Mouse (Mus musculus) CH12.LX (cell line): ENCODE measurements around the gene Rmnd1. TPM values are rescaled to one million over a fixed set of nuclear protein-coding genes. Genes with fewer than 3 reads are reported as not detected.

ENCODE experiments used
- DNase-seq: peaks from one replicate; pipeline ENCODE4 v3.0.0-alpha.2; 2013; ENCODE audit errors: extremely low read depth
- H3K27ac ChIP-seq: 2 replicates; pipeline ENCODE4 v1.5.1; 2012; ENCODE audit warnings: low read depth, mild to moderate bottlenecking, control low read depth, moderate library complexity; ENCODE audit not compliant: insufficient read depth
- H3K27me3 ChIP-seq: replicated peaks from 2 replicates; pipeline ENCODE3; 2012; ENCODE audit warnings: inconsistent platforms
- H3K36me3 ChIP-seq, 2 experiments: replicated peaks in 1 of 2; 2 replicates each; pipeline versions ENCODE3 to v1.6.1; 2012; ENCODE audit warnings: inconsistent platforms in 1 of 2, low read length in 1 of 2, mild to moderate bottlenecking in 1 of 2, mixed read lengths in 1 of 2, moderate library complexity in 1 of 2; ENCODE audit not compliant: control insufficient read depth in 1 of 2, insufficient read depth in 1 of 2
- H3K4me1 ChIP-seq, 2 experiments: 2 replicates each; pipeline ENCODE4 v1.6.1; 2012; ENCODE audit warnings: inconsistent platforms in 1 of 2, moderate library complexity in 1 of 2; ENCODE audit not compliant: insufficient read depth in 2 of 2, control insufficient read depth in 1 of 2
- H3K4me2 ChIP-seq: 2 replicates; pipeline ENCODE4 v1.6.1; 2012; ENCODE audit warnings: low read depth, mild to moderate bottlenecking, control low read depth; ENCODE audit not compliant: poor library complexity, insufficient read depth, severe bottlenecking
- H3K4me3 ChIP-seq, 3 experiments: fragments of 150-350 bp in 1 of 3; sonication (generic) in 1 of 3; replicated peaks in 1 of 3; 2 replicates each; pipeline versions ENCODE3 to v1.5.1; 2011 to 2012; ENCODE audit warnings: low read depth in 2 of 3, low read length in 2 of 3, mild to moderate bottlenecking in 2 of 3, moderate library complexity in 2 of 3, control low read depth in 1 of 3, improper control_type of control experiment in 1 of 3, inconsistent platforms in 1 of 3, mixed read lengths in 1 of 3; ENCODE audit not compliant: poor library complexity in 1 of 3
- H3K79me2 ChIP-seq: replicated peaks from 2 replicates; pipeline ENCODE4 v1.6.1; 2012; ENCODE audit warnings: mild to moderate bottlenecking, moderate library complexity; ENCODE audit not compliant: control insufficient read depth, poor library complexity, insufficient read depth, severe bottlenecking; ENCODE audit errors: extremely low read depth
- H3K9ac ChIP-seq: 2 replicates; pipeline ENCODE4 v1.6.1; 2012; ENCODE audit warnings: low read depth, mild to moderate bottlenecking, control low read depth, moderate library complexity; ENCODE audit not compliant: insufficient read depth
- H3K9me3 ChIP-seq: replicated peaks from 2 replicates; pipeline ENCODE3; 2012; ENCODE audit warnings: low read length, inconsistent platforms, mixed read lengths
- E2F4 ChIP-seq: IDR thresholded peaks from 2 replicates; pipeline ENCODE4 v1.6.1; 2011; ENCODE audit warnings: low read depth, low read length, improper control_type of control experiment; ENCODE audit not compliant: insufficient replicate concordance
- ELF1 ChIP-seq: IDR thresholded peaks from 2 replicates; pipeline ENCODE4 v1.6.1; 2014; ENCODE audit warnings: low read depth, mild to moderate bottlenecking, inconsistent platforms, low read length, improper control_type of control experiment
- IRF4 ChIP-seq: IDR thresholded peaks from 2 replicates; pipeline ENCODE4 v1.6.1; 2014; ENCODE audit warnings: low read depth, mild to moderate bottlenecking, inconsistent platforms, low read length, improper control_type of control experiment
- KAT2A ChIP-seq: IDR thresholded peaks from 2 replicates; pipeline ENCODE4 v1.6.1; 2012; ENCODE audit warnings: low read length, improper control_type of control experiment, inconsistent platforms; ENCODE audit not compliant: insufficient replicate concordance
- MXI1 ChIP-seq: IDR thresholded peaks from 2 replicates; pipeline ENCODE4 v1.6.1; 2011; ENCODE audit warnings: mild to moderate bottlenecking, low read depth, low read length, improper control_type of control experiment
- NRF1 ChIP-seq: IDR thresholded peaks from 2 replicates; pipeline ENCODE4 v1.6.1; 2014; ENCODE audit warnings: low read depth, mild to moderate bottlenecking, inconsistent platforms, low read length, improper control_type of control experiment, moderate library complexity
- SIN3A ChIP-seq: IDR thresholded peaks from 2 replicates; pipeline ENCODE4 v1.6.1; 2012; ENCODE audit warnings: low read length, improper control_type of control experiment, inconsistent platforms
- SMC3 ChIP-seq: IDR thresholded peaks from 2 replicates; pipeline ENCODE4 v1.6.1; 2011; ENCODE audit warnings: low read depth, low read length, improper control_type of control experiment
- ZMIZ1 ChIP-seq: IDR thresholded peaks from 2 replicates; pipeline ENCODE4 v1.6.1; 2012; ENCODE audit warnings: low read depth, mild to moderate bottlenecking, inconsistent platforms, low read length, improper control_type of control experiment
- dilution Hi-C: fragments of 300-500 bp; cut with MboI; formaldehyde crosslinking; loops from 2 replicates; pipeline ENCODE4 v1.14.3; 2020; ENCODE audit warnings: low sequenced_read_pairs; ENCODE audit not compliant: extremely low pct_unique_long_range_greater_than_20kb, extremely low pct_ligation_motif_present
- in situ Hi-C: fragments of 300-500 bp; cut with MboI; formaldehyde crosslinking; loops from 3 replicates; pipeline ENCODE4 v1.14.3; 2019; ENCODE audit warnings: low sequenced_read_pairs, low pct_ligation_motif_present, low pct_unique_long_range_greater_than_20kb, mixed read lengths
- polyA plus RNA-seq: library from polyadenylated mRNA; unstranded; fragments of >175 nt; gene quantifications from 2 replicates; pipeline ENCODE4 v1.2.1, GENCODE M21; 2012; ENCODE audit warnings: low read depth; ENCODE audit not compliant: insufficient read length
- total RNA-seq, 2 experiments: library from RNA; depleted of rRNA; stranded (reverse); fragments of 300-350 nt in 1 of 2; fragments of >200 nt in 1 of 2; gene quantifications; 2 replicates each; pipeline ENCODE4 v1.2.3; 2012 to 2014

Rmnd1 gene
- total and polyA plus RNA-seq, 3 experiments: 29.1 to 44.4 (median 43.6) TPM

GRCm38 (mm10) chr10:4432996-4433755 lies 988 bp upstream of the Rmnd1 start:
- DNase-seq: no peak
- peak overlapping the region; percentile 73 to 95 (median 89) for H3K4me3 ChIP-seq
- TF ChIP-seq SIN3A (peak; percentile 27), ZMIZ1 (no peak), SMC3 (no peak), ELF1 (no peak)
- dilution Hi-C loops: no loop called here
- H3K4me1 ChIP-seq: peaks cover 7 to 52% of the 10 kb centered on the region in 2 experiments
- in situ Hi-C loops: no loop called here
- peaks cover 31% of the 10 kb centered on the region for H3K79me2 ChIP-seq
- H3K27me3 ChIP-seq: no peaks in the 10 kb centered on the region
- H3K9me3 ChIP-seq: no peaks in the 10 kb centered on the region
- peak overlapping the region; percentile 81 for H3K27ac ChIP-seq
- peak overlapping the region; percentile 96 for H3K9ac ChIP-seq
- peaks cover 22 to 45% of the 10 kb centered on the region in 2 experiments for H3K36me3 ChIP-seq
- peak overlapping the region; percentile 82 for H3K4me2 ChIP-seq

- H3K4me3 ChIP-seq: peak overlapping the region; percentile 72 to 82 (median 77)
- H3K4me2 ChIP-seq: peak overlapping the region; percentile 72
- H3K36me3 ChIP-seq: peaks cover 15 to 41% of the 10 kb centered on the region in 2 experiments
- H3K27ac ChIP-seq: peak overlapping the region; percentile 7; the same call in 1 of the 2 replicates
- H3K27me3 ChIP-seq: no peaks in the 10 kb centered on the region
- no peak for DNase-seq
- peaks cover 7 to 44% of the 10 kb centered on the region in 2 experiments for H3K4me1 ChIP-seq
- peaks cover 31% of the 10 kb centered on the region for H3K79me2 ChIP-seq
- in situ Hi-C loops (no loop called here), dilution Hi-C loops (no loop called here)
- H3K9ac ChIP-seq: peak overlapping the region; percentile 95
- no peaks in the 10 kb centered on the region for H3K9me3 ChIP-seq
- TF ChIP-seq KAT2A: no peak
- TF ChIP-seq E2F4: no peak
Observed at GRCm38 (mm10) chr10:4431746-4432122, 454 bp downstream of the Rmnd1 start.

- in situ Hi-C loops (no loop called here), dilution Hi-C loops (no loop called here)
- H3K4me1 ChIP-seq: peaks cover 7 to 38% of the 10 kb centered on the region in 2 experiments
- H3K79me2 ChIP-seq: peaks cover 31% of the 10 kb centered on the region
- H3K4me3 ChIP-seq: peak overlapping the region; percentile 72 to 82 (median 77)
- no peak for DNase-seq
- TF ChIP-seq IRF4 (no peak), SIN3A (peak; percentile 69; the same call in 1 of the 2 replicates), NRF1 (no peak), MXI1 (peak; percentile 59)
- TF ChIP-seq, all 38 proteins: peak for 2
- peaks cover 22 to 41% of the 10 kb centered on the region in 2 experiments for H3K36me3 ChIP-seq
- H3K4me2 ChIP-seq: peak overlapping the region; percentile 72
- no peaks in the 10 kb centered on the region for H3K9me3 ChIP-seq
- H3K9ac ChIP-seq: peak overlapping the region; percentile 95
- no peaks in the 10 kb centered on the region for H3K27me3 ChIP-seq
- H3K27ac ChIP-seq: peak overlapping the region; percentile 33; the same call in 1 of the 2 replicates
Observed at GRCm38 (mm10) chr10:4430826-4431225, 1.4 kb downstream of the Rmnd1 start.
